Mouse (Mus musculus) embryonic fibroblast, embryonic 13.5 days (primary cell): ENCODE data around the gene Tbata.

Source experiments
- CTCF ChIP-seq: IDR thresholded peaks from 2 replicates; pipeline ENCODE4 v1.5.1; 2011; ENCODE audit warnings: mild to moderate bottlenecking, control low read depth, low read length, moderate library complexity, borderline replicate concordance; ENCODE audit not compliant: insufficient read depth
- POLR2A ChIP-seq: IDR thresholded peaks from 2 replicates; pipeline ENCODE4 v1.6.1; 2011; ENCODE audit warnings: low read depth, mild to moderate bottlenecking, control low read depth, low read length, moderate library complexity

DNA sequence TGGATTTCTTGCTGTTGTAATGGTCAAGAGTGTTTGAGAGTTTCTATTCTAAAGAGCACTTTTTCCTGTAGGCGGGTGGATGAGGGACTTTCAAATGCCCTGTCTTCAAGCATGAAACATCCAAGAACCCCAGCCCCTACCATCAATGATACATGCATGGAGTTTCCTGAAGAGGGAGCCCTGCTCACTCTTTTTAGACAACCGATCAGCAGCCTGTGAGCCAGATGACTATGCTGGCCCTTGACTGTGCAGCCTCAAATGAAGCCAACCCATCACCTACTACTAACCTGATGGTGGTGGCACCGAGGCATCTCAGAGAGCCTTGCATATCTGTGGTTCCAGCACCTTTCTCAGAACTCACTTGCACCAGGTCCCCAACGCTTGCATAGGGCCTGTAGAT, 742 bp downstream of the Tbata start:
- no peak for TF ChIP-seq CTCF
- no peak for TF ChIP-seq POLR2A
